Mouse (Mus musculus): ENCODE measurements around the gene Dgka.

The Dgka gene

DNA sequence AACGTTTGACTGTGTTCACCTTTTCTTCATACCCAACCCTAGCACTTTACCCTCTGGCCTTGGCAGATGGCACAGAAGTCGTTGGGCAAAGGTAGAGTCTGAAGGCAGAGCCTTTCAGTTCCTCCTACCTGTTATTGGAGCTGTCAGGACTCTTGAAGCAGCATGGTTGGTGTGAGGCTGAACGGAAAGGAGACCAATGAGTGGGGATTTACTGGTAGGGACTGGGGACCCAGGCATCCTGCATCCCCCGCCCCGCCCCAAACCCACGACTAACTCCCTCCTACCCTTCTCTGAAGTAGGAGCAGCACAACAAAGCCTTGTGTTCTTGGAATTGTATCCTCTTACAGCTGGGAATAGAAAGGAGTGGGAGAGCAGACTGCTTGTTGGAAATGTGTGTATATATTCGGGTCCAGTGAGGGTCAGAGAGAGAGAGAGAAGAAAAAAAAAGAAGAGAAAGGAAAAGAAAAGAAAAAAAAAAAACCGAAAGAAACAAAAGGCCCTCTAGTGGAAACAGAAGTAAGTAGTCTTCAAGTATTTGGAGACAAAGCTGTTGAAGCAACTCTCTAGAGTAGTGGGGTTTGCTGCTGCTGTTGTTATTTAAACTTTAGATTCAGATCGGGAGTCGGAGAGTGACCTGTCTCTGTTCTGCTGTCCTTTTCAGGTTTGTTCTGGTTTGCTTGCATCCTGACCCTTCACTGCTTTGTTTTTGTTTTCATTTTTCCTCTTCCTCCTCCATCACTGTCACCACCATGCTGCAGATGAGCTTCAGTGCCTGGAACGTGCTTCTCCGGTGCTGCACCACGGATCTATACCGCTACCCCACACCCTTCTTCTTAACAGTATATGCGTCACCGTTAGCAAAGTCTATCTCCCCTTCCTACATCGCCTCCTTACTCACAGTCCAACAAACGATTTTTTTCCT, at the start of gene Dgka:
Gene Dgka (minus strand): TSS at position 176 of the 922 bp plus-strand sequence.
- no peak for DNase-seq (ENCODE audit: low spot score in 2 of 2)

DNA sequence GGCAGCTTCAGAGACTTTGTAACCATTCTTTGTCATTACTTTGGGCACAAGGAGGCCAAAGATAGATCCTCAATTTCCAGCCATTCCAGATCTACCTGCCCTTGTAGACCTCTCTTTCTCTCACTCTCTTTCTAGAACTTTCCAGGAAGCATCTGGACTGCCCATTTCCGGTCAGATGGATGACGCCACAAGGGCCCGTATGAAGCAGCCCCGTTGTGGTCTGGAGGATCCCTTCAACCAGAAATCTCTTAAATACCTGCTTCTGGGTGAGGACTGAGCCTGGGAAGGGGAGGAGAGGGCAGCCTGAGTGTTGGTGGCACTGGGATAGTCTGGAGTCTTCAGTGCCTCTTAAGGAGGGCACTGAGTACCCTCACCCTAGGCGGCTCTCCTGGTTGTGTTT, 49.7 kb upstream of the Dgka start:
- no peak for DNase-seq (ENCODE audit: low spot score in 2 of 2)

DNA sequence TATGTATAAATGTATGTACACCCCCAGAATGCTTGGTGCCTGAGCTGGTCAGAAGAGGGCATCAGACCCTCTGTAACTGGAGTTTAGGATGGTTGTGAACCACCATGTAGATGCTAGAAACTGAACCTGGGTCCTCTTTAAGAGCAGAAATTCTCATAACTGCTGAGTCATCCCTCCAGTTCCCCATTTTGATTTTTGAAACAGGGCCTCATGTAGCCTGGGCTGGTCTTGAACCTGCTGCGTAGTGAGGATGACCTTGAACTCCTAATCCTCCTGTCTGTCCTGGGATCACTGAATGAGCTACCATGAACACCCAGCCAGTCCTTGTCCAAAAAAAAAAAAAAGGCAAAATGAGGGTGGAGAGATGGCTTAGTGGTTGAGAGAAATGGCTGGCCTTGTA, 48.6 kb upstream of the Dgka start:
- DNase-seq (ENCODE audit: low spot score in 2 of 2): no peak

DNA sequence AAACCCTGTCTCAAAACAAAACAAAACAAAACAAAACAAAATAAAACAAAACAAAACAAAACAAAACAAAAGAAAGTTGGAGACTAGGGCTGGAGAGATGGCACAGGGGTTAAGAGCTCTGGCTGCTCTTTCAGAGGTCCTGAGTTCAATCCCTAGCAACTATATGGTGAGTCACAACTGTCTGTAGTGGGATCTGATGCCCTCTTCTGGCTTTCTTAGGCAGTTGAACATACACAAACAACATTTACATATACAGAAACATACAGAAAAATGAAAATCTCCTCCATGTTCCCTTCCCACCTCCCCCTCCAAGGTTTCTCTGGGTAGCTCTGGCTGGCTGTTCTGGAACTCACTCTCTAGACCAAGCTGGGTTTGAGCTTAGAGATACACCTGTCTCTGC, 47.4 kb upstream of the Dgka start:
- DNase-seq (ENCODE audit: low spot score in 2 of 2): no peak

DNA sequence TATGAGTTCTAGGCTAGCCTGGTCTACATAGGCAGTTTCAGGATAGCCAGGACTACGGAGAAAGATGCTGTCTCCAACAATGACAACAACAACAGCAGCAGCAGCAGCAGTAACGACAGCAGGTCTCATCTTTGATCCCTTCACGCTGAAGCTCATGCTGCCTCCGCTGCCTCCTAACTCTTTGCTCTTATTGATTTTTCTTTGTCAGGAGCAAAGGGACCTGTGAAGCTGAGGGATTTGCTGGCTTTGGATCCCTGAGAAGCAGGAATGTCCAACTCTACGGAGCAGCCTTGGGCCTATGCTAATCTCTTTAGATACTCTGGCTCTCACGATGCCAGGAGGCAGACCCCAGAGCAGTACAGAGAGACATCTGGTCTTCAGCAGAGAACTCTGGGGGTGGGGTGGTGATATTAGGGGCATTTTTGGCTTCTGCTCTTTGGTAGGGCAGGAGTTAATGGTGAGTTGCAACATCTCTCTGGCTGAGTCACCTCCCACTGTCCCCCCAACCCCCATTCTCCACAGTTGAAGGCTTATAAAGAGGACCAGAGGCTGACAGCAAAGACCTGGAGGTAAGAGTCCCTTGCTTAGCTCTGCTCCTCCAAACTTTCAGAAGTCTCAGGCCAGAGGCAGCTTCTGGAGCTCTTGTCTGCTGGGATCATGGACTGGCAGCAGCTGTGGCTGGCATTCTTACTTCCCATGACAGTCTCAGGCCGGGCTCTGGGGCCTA, 45.9 kb upstream of the Dgka start, which contains the start of gene Mmp19:
Gene Mmp19 (plus strand): TSS at position 513 of the 727 bp plus-strand sequence.
- DNase-seq (ENCODE audit: low spot score in 2 of 2): no peak

DNA sequence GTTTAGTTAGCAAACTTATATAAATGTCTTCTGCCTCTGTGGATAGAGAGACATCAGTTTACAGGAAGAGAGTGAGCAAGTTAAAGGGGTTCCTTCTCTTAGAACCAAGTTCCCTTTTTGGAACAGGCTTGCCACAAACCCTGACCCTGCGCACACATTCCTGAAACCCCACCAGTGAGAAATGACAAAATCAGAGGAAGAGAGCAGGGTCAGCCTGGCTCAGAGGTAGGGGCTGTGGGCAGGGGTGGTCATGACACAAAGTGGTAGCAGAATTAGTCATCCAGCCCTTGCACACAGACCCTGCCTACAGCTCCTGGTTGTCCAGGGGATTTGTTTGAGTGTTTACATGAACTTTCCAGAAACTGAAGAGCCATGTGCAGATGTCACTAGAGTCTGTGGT, 35.5 kb upstream of the Dgka start:
- no peak for DNase-seq (ENCODE audit: low spot score in 2 of 2)

DNA sequence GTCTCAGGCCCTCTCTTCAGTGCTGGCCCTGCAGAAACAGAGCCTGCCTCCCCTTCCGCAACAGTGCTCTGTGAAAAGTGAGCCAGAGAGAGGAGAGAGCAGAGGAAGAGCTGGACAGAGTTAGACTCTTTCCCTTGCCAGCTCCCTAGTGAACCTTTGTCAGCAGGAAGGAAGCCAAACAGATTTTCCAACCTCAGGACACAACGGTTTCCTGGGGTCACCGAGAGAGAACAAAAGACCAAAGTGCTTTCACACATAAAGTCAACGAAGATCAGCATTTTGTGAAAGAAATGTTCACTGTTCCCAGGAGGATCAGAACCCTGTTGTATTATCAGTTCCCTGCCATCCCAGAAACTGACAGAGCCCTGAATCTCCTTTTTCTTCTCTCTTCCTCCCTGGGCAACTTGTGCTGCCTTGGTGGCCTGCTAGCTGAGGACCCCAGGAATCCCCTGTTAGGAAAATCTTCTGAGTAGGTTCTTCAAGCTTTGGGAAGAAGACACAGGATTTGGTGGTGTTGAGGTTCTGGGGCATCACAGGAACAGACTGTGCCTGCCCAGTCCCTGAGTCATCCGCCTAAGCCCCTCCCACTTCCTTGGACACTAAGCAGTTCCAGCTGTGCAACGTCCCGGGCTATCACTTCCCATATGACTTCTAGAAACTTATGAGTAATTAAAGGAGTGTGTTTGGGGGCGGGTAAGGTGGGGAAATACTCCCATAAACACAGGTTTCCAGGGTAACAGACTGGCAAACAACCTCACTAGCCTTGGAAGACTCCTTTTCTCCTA, 34.5 kb upstream of the Dgka start:
- no peak for DNase-seq (ENCODE audit: low spot score in 2 of 2)

DNA sequence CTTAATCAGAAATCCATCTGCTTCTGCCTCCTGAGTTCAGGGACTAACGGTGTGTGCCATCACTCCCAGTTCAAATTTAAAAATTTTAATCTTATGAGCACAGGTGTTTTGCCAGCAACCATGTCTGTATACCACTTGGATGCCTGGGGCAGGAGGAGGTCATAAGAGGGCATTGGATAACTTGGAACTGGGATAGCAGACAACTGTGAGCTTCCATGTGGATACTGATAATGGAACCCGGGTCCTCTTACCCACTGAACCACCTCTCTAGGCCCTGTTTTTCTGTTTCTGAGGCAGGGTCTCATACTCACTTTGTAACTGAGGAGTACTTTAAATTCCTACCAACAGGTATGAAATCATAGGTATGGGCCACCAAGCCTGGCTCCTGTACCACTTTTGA, 33.8 kb upstream of the Dgka start:
- no peak for DNase-seq (ENCODE audit: low spot score in 2 of 2)

DNA sequence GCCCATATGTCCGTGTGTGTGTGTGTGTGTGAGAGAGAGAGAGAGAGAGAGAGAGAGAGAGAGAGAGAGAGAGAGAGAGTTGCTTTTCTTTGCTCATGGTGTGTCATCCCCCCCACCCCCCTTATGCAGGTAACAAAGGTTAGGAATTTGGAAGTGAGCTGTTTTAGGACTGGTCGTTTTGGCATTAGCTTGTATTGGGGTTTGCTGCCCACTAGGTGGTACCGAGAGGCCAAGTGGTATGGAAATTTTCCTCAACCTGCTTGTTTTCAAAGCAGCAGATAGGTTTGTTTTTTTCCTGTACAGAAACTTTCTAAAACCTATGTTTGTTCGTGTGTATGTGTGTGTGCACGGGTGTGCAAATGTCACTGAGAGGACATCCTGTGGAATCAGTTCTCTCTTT, 29.0 kb upstream of the Dgka start:
- no peak for DNase-seq (ENCODE audit: low spot score in 2 of 2)

DNA sequence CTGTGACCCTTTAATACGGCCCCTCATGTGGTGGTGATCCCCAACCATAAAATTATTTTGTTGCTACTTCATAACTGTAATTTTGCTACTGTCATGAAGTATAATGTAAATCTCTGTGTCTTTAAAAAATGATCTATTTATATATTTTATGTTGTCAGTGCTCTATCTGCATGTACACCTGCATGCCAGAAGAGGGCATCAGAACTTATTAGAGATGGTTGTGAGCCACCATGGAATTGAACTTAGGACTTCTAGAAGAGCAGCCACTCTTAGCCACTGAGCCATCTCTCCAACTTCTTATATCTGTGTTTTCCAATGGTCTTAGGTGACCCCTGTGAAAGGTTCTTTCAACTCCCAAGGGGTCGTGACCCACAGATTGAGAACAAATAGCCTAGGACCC, 28.2 kb upstream of the Dgka start:
- no peak for DNase-seq (ENCODE audit: low spot score in 2 of 2)

DNA sequence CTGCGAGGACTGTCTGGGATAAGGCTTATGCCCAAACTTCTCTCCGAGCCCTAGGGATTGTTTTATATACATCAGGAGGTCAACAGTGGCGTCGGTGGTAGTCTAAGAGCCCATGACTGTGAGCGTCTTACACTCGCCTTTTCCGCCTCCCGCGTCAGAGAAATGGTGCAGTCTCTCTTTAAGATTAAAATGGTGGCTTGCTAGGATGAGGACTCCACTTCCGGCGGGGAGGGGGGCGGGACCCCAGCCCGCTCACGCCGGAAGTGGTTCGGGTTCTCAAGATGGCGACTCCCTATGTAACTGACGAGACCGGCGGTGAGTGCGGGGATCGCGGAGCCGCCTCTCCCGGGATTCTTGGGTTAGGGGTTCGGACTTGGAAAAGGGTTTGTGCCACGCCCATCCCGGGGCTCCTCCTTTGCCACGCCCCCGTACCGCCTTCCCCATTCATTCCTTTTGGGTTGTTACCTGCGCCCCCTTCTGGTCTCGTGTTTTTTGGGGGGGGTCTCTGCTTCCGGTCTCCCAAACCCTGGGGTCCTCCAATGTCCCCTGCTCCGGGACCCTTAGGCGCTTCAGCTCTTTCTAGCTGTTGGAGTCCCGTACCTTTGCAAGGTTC, 3.7 kb upstream of the Dgka start:
- DNase-seq (ENCODE audit: low spot score in 2 of 2): peak; percentile 42 to 79

DNA sequence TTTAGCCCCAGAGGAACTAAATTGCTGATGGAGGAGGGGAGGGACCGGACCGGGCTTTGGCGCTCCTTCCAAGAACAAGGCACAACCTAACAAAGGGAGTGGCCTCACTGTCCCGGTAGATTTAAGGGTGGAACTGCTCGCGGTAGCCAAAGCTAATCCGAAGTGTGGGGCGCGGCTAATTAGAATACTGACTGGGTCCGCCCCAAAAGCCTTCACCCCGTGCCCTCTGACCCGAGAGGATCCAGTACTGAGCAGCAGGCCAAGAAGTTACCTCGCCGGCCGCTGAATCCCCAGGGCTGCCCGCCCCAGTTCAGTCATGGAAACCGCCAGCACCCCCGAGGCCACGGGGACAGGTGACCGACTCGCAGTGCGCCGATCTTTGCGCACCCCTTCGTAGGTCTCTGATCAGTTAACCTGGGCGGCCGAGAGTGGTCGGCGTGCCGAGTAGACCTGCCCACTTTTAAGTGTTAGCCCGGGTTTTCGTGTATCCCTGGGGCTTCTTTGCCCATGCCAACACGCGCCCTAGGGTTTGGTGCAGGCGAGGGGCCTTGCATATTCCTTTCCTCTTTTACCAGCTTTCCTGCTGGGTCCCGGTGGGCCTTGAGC, 3.1 kb upstream of the Dgka start, which contains the start of gene Pym1:
Gene Pym1 (plus strand): TSS at position 244 of the 606 bp plus-strand sequence.
- peak in 1 of 2 experiments; percentile 53 for DNase-seq (ENCODE audit: low spot score in 2 of 2)

DNA sequence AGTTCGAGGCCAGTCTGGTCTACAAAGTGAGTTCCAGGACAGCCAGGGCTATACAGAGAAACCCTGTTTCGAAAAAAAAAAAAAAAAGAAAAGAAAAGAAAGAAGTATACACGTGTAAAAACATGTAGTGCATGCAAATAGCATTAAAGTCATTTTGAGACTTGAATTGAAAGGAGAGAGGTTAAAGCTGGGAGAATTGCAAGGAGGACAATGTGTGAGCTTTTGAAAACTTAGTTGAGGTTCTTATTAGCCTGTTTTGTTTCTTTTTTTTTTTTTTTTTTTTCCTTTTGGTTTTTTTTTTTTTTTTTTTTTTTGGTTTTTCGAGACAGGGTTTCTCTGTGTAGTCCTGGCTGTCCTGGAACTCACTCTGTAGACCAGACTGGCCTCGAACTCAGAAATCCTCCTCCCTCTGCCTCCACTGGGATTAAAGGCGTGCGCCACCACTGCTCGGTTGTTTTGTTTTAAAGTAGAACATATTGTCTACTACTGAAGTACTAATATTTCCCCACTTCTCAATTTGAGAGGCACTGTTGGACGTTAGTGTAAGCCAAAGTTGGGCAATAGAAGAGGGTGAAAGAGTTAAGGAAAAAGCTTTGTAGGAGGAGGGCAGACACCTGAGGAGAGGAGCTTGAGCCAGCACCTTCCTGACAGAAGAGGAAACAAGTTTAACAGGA, 2.5 kb upstream of the Dgka start:
- no peak for DNase-seq (ENCODE audit: low spot score in 2 of 2)

DNA sequence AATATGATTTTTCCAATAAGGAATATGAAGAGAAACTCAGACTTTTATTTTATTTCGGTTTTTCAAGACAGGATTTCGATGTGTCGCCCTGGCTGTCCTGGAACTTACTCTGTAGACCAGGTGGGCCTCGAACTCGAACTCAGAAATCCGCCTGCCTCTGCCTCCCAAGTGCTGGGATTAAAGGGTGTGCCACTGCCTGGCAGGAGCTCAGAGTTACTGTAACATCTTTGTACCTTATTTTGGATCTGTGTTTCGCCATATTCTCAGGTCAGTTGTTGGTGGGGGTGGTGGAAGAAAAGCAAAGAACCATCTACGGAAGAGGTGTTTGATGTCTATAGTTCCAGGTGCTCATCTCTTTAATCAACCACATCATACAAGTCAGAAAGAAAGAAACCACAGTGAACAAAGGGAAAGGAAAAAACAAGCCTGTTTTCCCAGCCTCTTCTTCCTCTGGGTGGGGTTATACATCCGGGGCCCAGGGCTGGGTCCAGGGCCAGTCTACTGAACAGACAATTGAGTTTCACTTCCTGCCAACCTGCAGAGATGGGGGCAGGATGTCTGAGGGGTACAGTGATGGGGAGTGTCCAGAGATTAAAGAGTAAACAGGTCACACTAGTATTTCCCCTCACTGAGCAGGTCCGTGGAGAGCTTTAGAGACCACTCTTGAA, 1.4 kb upstream of the Dgka start:
- no peak for DNase-seq (ENCODE audit: low spot score in 2 of 2)

DNA sequence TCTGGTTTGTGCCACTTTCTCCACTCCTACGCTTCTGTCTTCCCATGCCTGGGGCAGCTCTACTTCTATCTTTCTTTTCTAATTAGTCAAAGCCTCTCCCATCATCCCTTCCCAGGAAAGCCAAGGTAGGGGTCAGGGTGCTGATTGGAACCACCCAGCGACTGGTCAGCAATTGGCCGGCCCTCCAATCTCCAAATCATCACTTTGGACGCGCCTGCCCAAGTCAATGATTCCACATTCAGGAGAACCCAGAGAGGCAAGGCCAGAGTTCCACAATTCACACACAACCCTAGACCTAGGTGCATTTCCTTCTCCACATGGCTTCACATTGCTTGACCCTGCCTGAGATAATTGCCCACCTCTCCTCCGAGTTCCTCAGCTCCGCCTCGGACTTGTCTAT, 444 bp downstream of the Dgka start:
- DNase-seq (ENCODE audit: low spot score in 2 of 2): no peak

DNA sequence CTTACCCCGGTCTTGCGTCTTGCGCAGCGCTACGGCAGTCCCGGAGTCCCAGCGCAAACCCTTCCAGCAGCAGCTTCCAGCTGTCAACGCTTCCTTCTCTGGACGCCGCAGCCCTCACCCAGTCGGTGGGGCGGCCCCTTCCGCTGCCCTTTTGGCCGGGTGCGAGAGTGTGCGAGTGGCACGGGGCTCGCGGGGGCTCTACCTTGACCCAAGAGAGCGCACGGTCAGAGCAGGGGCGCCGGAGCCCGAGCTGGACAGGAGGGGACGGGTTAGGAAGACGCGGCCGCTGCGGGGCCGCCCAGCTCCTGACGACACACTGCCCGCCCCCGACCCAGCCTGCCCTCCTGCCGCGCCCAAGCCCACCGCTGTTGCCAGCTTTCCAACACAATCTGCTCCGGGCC, 864 bp downstream of the Dgka start:
- DNase-seq (ENCODE audit: low spot score in 2 of 2): peak in 1 of 2 experiments; percentile 54

DNA sequence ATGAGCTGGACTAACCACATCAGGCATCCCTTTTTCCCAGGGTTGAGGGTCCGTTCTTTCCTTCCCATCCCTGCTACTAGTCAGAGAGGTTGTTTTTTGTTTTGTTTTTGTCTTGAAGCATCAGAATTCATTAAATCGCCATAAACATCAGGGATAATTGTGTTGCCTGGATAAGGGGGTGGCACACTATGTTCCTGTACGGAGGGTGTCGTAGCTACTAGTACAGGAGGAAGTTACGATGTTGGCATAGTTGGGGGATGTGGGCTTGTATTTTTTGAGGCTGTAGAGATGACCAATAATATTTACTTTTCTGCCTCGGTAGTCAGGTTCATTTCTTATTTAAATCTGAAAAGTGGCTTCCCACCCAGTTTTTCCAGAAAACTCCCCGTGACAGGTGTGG, 1.4 kb downstream of the Dgka start:
- no peak for DNase-seq (ENCODE audit: low spot score in 2 of 2)

DNA sequence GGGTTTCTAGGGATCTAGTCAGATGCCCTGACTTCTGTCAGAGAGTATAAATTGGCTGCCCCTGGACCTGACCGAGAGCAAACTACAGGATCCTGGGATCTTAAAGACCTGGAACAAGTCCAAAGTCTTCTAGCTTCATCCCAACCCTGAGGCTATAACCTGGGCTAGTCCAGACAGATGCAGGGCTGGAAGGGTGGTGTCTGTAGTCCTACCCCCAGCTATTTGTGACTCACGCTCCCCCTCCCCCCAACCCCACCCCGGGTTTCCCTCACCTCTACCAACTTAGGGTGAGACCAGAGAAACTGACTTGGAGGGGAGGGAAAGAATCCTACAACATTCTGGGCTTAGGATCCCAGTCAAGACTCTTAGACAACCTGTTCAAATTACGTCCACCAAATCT, 2.0 kb downstream of the Dgka start:
- no peak for DNase-seq (ENCODE audit: low spot score in 2 of 2)

DNA sequence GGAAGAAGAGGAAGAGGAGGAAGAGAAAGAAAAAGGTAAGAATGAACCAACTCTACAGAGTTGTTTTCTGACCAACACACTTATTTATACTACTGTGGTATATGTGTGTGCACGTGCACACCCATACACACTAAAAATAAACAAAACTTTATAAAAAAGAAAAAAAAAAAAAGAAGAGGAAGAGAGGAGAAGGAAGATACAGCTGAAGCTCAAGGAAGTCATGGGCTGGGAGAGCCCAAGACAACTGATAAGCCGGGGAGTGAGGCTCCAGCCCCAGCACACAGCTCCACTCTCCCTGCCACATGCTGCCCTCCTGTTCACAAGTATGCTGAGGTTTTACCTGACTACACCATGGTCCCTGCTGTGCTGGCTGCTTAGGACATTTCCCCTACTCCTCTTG, 4.4 kb downstream of the Dgka start:
- DNase-seq (ENCODE audit: low spot score in 2 of 2): no peak

DNA sequence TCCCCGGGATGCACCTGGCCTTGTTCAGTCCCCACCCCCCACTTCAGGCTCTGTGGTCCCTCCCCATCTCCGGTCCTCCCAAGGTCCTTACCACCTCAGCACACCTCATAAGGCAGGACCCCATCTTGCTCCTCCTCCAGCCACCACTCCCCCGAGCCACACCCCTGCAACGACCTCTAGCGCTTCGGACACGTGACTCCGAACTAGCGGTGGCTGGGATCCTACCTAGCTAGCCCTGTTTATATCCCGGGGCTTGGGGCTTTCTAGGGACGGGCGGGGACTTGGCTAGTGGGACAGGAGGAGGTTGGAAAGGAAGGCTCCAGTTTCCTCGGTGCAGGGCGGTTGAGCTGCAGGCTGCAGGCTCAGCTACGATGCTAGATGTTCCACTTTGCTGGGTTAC, 7.2 kb downstream of the Dgka start:
- DNase-seq (ENCODE audit: low spot score in 2 of 2): no peak

All from cerebellum, postnatal 4 days (tissue).